Mouse (Mus musculus) myocyte (in vitro differentiated cells): ENCODE results near the gene Galnt7. TPM values are rescaled to one million over a fixed set of nuclear protein-coding genes. Genes with fewer than 3 reads are reported as not detected.
A peak's percentile ranks its signal among the peaks of the same experiment; 100 is the strongest.
"Not testable (repeated sequence)": the region's sequence is repeated elsewhere in the genome, so short reads cannot be mapped to it uniquely, and the experiment has no call there.

Experiments used
- H3K27me3 ChIP-seq: one replicate; pipeline ENCODE4 v1.6.1; 2011; ENCODE audit not compliant: control insufficient read depth, insufficient read depth, insufficient read length
- H3K36me3 ChIP-seq: one replicate; pipeline ENCODE4 v1.6.1; 2011; ENCODE audit not compliant: control insufficient read depth, insufficient read depth
- H3K4me2 ChIP-seq: one replicate; pipeline ENCODE4 v1.6.1; 2011; ENCODE audit warnings: low read depth, control low read depth
- H3K4me3 ChIP-seq: one replicate; pipeline ENCODE4 v1.5.1; 2011; ENCODE audit warnings: mild to moderate bottlenecking, control low read depth, moderate library complexity
- H3K79me2 ChIP-seq: one replicate; pipeline ENCODE4 v1.6.1; 2011; ENCODE audit not compliant: control insufficient read depth, insufficient read depth
- H3ac ChIP-seq: one replicate; pipeline ENCODE4 v1.6.1; 2011; ENCODE audit not compliant: control insufficient read depth, insufficient read length
- CEBPB ChIP-seq: IDR thresholded peaks from 2 replicates; pipeline ENCODE4 v1.6.1; 2011; ENCODE audit warnings: mild to moderate bottlenecking, moderate library complexity; ENCODE audit not compliant: poor library complexity, insufficient read depth, severe bottlenecking
- E2F4 ChIP-seq: IDR thresholded peaks from one replicate; pipeline ENCODE4 v1.6.1; 2011; ENCODE audit warnings: mild to moderate bottlenecking, control low read depth, moderate library complexity; ENCODE audit not compliant: insufficient read depth
- MAX ChIP-seq: IDR thresholded peaks from one replicate; pipeline ENCODE4 v1.6.1; 2011; ENCODE audit warnings: low read depth, mild to moderate bottlenecking, control low read depth
- MYOD1 ChIP-seq, 3 experiments: IDR thresholded peaks; one replicate each; pipeline ENCODE4 v1.6.1; 2011; ENCODE audit warnings: control low read depth in 2 of 3, low read depth in 2 of 3, mild to moderate bottlenecking in 2 of 3, moderate library complexity in 1 of 3; ENCODE audit not compliant: insufficient read length in 2 of 3, control insufficient read depth in 1 of 3
- MYOG ChIP-seq, 3 experiments: IDR thresholded peaks; one replicate each; pipeline ENCODE4 v1.6.1; 2011; ENCODE audit warnings: control low read depth in 2 of 3, low read depth in 2 of 3, mild to moderate bottlenecking in 2 of 3; ENCODE audit not compliant: insufficient read length in 2 of 3, control insufficient read depth in 1 of 3, insufficient read depth in 1 of 3
- POLR2A ChIP-seq: IDR thresholded peaks from one replicate; pipeline ENCODE4 v1.6.1; 2011; ENCODE audit warnings: low read depth, mild to moderate bottlenecking, control low read depth, moderate library complexity; ENCODE audit not compliant: insufficient read length
- POLR2AphosphoS2 ChIP-seq: IDR thresholded peaks from one replicate; pipeline ENCODE4 v1.6.1; 2011; ENCODE audit warnings: low read depth, control low read depth; ENCODE audit not compliant: insufficient read length
- REST ChIP-seq: IDR thresholded peaks from one replicate; pipeline ENCODE4 v1.6.1; 2011; ENCODE audit warnings: mild to moderate bottlenecking, control low read depth, moderate library complexity; ENCODE audit not compliant: insufficient read depth, insufficient read length
- SRF ChIP-seq: IDR thresholded peaks from one replicate; pipeline ENCODE4 v1.6.1; 2011; ENCODE audit warnings: low read depth; ENCODE audit not compliant: control insufficient read depth, insufficient read length
- TCF12 ChIP-seq: IDR thresholded peaks from one replicate; pipeline ENCODE4 v1.6.1; 2011; ENCODE audit warnings: mild to moderate bottlenecking, control low read depth; ENCODE audit not compliant: poor library complexity, insufficient read depth, severe bottlenecking
- TCF3 ChIP-seq: IDR thresholded peaks from one replicate; pipeline ENCODE4 v1.6.1; 2011; ENCODE audit warnings: low read depth, control low read depth; ENCODE audit not compliant: insufficient read length
- USF1 ChIP-seq: IDR thresholded peaks from one replicate; pipeline ENCODE4 v1.6.1; 2011; ENCODE audit warnings: low read depth, mild to moderate bottlenecking, control low read depth, moderate library complexity
- polyA plus RNA-seq: library from polyadenylated mRNA; unstranded; fragments of >200 nt; fragmentation: generic; extraction: Trizol; gene quantifications from one replicate; pipeline ENCODE4 v1.2.1, GENCODE M21; 2012; ENCODE audit warnings: missing spikeins

Galnt7 gene
- polyA plus RNA-seq, 1 experiment, result 3.1 TPM

DNA sequence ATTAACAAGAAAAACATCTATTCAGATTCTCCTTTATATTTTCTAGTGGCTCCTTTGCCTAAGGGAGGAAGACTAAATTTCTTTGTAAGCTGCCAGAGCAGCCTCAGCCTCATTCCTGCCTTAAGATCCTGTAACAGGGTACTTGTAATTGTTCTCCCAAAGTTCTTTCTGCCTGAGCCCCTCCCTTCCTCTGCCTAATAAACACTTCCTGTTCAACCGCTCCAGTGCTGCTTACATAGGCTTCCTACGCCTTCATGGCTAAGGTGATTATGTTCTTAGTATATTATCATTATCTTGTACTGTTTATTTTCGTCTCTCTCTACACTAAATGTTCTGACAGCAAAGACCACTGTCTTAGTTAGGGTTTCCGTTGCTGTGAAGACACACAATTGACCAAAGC, 144.2 kb downstream of the Galnt7 start:
- H3K27me3 ChIP-seq, result no peaks in the 10 kb centered on the region
- H3K79me2 ChIP-seq, result peaks cover 10% of the 10 kb centered on the region
- H3K4me2 ChIP-seq, result no peak overlapping the region
- TF ChIP-seq REST (no peak), POLR2AphosphoS2 (no peak), MYOD1 (IDR thresholded peaks at IDR 0.05; ENCODE audit: control insufficient read depth in 1 of 3, insufficient read length in 2 of 3, low read depth in 2 of 3) (no peak), USF1 (no peak), MAX (no peak), CEBPB (no peak), TCF12 (no peak), MYOG (IDR thresholded peaks at IDR 0.05; ENCODE audit: control insufficient read depth in 1 of 3, insufficient read depth in 1 of 3, insufficient read length in 2 of 3, low read depth in 2 of 3) (no peak), E2F4 (no peak), SRF (no peak), TCF3 (no peak), POLR2A (no peak)
- peaks cover 2% of the 10 kb centered on the region for H3K36me3 ChIP-seq
- H3ac ChIP-seq, result no peak overlapping the region
- no peak overlapping the region for H3K4me3 ChIP-seq

DNA sequence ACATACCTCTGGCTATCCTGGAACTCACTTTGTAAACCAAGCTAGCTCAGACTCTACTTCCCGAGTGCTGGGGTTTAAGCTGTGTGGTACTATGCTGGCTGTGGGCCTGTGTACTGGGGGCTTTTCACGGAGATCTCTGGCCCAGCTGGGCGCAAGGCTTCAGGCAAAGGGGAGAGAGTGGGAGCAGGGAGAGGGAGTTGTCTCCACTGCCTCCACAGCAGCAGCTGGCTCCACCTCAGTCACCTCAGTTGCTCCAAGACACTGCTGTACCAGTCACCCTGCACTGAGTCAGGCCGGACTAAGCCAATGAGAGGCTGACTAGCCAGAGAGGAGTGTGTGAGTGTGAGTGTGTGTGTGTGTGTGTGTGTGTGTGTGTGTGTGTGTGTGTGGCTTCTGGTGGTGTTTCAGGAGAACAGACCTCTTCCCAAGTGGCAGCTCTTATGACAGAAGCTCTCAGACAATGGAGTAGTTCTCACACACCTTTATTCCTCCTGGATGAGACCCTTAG, 145.2 kb downstream of the Galnt7 start:
- Histone ChIP-seq H3K27me3 (no peaks in the 10 kb centered on the region), H3ac (no peak overlapping the region), H3K4me2 (no peak overlapping the region), H3K4me3 (no peak overlapping the region), H3K36me3 (no peaks in the 10 kb centered on the region), H3K79me2 (no peaks in the 10 kb centered on the region)
- TF ChIP-seq CEBPB, result no peak
- TF ChIP-seq REST, result no peak
- TF ChIP-seq TCF12, result no peak
- no peak for TF ChIP-seq MAX
- TF ChIP-seq E2F4, result no peak
- TF ChIP-seq MYOD1 (IDR thresholded peaks at IDR 0.05; ENCODE audit: control insufficient read depth in 1 of 3, insufficient read length in 2 of 3, low read depth in 2 of 3), result no peak
- no peak for TF ChIP-seq SRF
- no peak for TF ChIP-seq POLR2A
- TF ChIP-seq MYOG (IDR thresholded peaks at IDR 0.05; ENCODE audit: control insufficient read depth in 1 of 3, insufficient read depth in 1 of 3, insufficient read length in 2 of 3, low read depth in 2 of 3), result no peak
- no peak for TF ChIP-seq USF1
- no peak for TF ChIP-seq TCF3

DNA sequence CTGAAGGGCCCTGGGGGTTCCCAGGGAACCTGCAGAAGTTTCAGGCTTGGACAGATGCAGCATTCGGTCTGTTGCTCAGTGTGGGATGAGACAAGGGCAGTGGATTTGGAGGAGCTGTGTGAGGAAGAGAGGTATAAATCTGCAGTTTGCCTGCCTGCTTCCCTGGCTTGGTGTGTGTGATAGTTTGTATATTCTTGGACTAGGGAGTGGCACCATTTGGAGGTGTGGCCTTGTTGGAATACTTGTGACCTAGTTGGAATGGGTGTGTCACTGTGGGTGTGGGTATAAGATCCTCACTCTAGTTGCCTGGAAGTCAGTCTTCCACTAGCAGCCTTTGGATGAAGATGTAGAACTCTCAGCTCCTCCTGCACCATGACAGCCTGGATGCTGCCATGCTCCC, 147.3 kb downstream of the Galnt7 start:
- peak overlapping the region; percentile 8 for H3K4me2 ChIP-seq
- H3K27me3 ChIP-seq, H3ac ChIP-seq, H3K4me3 ChIP-seq, H3K36me3 ChIP-seq, H3K79me2 ChIP-seq: not testable (repeated sequence)

DNA sequence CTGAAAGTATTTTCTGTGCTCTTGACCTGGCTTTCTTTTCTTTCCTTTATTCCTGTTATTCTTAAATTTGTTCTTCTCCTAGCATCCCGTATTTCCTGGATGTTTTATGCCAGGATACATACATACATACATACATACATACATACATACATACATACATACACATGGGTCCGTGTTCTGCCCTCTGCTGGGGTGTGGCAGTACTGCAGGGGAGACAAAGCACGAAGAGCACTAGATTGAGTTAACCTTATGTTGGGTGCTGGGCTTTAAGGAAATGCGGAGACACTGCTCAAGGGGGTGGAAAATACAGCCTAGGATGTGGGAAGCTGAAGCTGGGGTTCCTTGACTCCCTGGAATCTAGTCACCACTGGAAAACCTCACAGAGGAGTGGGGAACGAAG, 149.2 kb downstream of the Galnt7 start:
- TF ChIP-seq REST (no peak), CEBPB (no peak), SRF (no peak), E2F4 (no peak), POLR2A (no peak), POLR2AphosphoS2 (no peak), TCF12 (no peak), MAX (no peak), MYOG (IDR thresholded peaks at IDR 0.05; ENCODE audit: control insufficient read depth in 1 of 3, insufficient read depth in 1 of 3, insufficient read length in 2 of 3, low read depth in 2 of 3) (no peak), TCF3 (no peak), USF1 (no peak), MYOD1 (IDR thresholded peaks at IDR 0.05; ENCODE audit: control insufficient read depth in 1 of 3, insufficient read length in 2 of 3, low read depth in 2 of 3) (no peak)
- Histone ChIP-seq H3K36me3 (no peaks in the 10 kb centered on the region), H3K27me3 (no peaks in the 10 kb centered on the region), H3K4me2 (no peak overlapping the region), H3ac (no peak overlapping the region), H3K4me3 (no peak overlapping the region), H3K79me2 (no peaks in the 10 kb centered on the region)

DNA sequence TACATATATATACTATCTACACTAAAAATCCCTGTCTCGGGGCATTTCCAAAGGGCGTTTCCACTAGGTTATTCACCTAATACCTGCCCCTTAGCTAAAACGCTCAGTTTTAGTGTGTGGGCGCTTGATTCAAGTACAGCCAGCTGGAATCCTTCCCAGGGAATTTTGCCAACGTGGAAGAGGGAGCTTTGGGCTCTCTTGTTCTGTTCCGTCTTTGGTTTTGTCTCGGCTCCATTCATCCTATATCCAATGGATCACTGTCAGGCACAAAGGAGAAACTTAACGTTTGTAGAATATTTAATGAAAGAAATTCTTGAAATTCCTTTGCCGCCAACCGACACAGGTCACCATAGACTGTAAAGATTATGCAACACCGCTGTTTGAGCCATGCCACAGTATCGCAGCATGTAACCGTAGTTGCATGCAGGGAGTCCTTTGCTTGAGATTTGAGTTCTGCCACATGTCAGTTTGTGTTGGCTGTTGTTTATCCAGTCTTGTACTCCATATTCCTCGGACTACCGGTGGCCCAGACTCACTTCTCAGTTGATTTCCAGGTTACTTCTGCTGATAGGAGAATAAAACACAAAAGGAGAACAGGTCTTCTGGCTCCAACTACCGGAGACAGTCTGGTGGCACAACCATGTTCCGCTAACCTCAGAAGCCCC, 153.9 kb downstream of the Galnt7 start:
- Histone ChIP-seq H3K4me3 (no peak overlapping the region), H3K4me2 (no peak overlapping the region)

More for the DNA sequence above, 153.9 kb downstream of the Galnt7 start:
- Histone ChIP-seq H3K36me3 (no peaks in the 10 kb centered on the region), H3K79me2 (no peaks in the 10 kb centered on the region), H3K27me3 (no peaks in the 10 kb centered on the region), H3ac (no peak overlapping the region)
- TF ChIP-seq SRF (no peak), USF1 (no peak), MAX (no peak), REST (no peak), MYOD1 (IDR thresholded peaks at IDR 0.05; ENCODE audit: control insufficient read depth in 1 of 3, insufficient read length in 2 of 3, low read depth in 2 of 3) (no peak), POLR2A (no peak), E2F4 (no peak), CEBPB (no peak), TCF3 (no peak), TCF12 (no peak), POLR2AphosphoS2 (no peak), MYOG (IDR thresholded peaks at IDR 0.05; ENCODE audit: control insufficient read depth in 1 of 3, insufficient read depth in 1 of 3, insufficient read length in 2 of 3, low read depth in 2 of 3) (no peak)
